Mouse (Mus musculus) gastrocnemius, adult 8-10 months (tissue): ENCODE measurements around the gene Thsd7a. TPM values are rescaled to one million over a fixed set of nuclear protein-coding genes. Genes with fewer than 3 reads are reported as not detected.
A peak's percentile ranks its signal among the peaks of the same experiment; 100 is the strongest.

Source experiments
- DNase-seq, 2 experiments: peaks; one replicate each; pipeline ENCODE4 v3.0.0; 2022; ENCODE audit warnings: low spot score in 2 of 2
- total RNA-seq, 4 experiments: library from RNA; stranded (reverse); gene quantifications; 2 replicates each; pipeline ENCODE4 v1.2.4; 2022

Gene Thsd7a
- total RNA-seq, 4 experiments from 2014 or later = 1.4 to 3.4 (median 1.9) TPM

GRCm38 (mm10) chr6:12506877-12507276 is 242.3 kb downstream of the Thsd7a start:
- no peak for DNase-seq

GRCm38 (mm10) chr6:12503867-12504266 is 245.3 kb downstream of the Thsd7a start:
- DNase-seq = no peak

- DNase-seq = no peak
Observed at GRCm38 (mm10) chr6:12500888-12501287, 248.3 kb downstream of the Thsd7a start.

GRCm38 (mm10) chr6:12499866-12500265 is 249.3 kb downstream of the Thsd7a start:
- DNase-seq = no peak

- no peak for DNase-seq
Observed at GRCm38 (mm10) chr6:12493571-12493970, 255.6 kb downstream of the Thsd7a start.

GRCm38 (mm10) chr6:12488882-12489281 is 260.3 kb downstream of the Thsd7a start:
- DNase-seq = no peak

GRCm38 (mm10) chr6:12481527-12482163 is 267.6 kb downstream of the Thsd7a start:
- no peak for DNase-seq

- DNase-seq = no peak
Observed at GRCm38 (mm10) chr6:12478359-12478758, 270.9 kb downstream of the Thsd7a start.

GRCm38 (mm10) chr6:12470935-12471334 is 278.3 kb downstream of the Thsd7a start:
- DNase-seq = peak in 1 of 2 experiments; percentile 12

- no peak for DNase-seq
Observed at GRCm38 (mm10) chr6:12467339-12468124, 281.7 kb downstream of the Thsd7a start.

GRCm38 (mm10) chr6:12458841-12459240 is 290.4 kb downstream of the Thsd7a start:
- DNase-seq = no peak

- DNase-seq = no peak
Observed at GRCm38 (mm10) chr6:12457451-12457850, 291.8 kb downstream of the Thsd7a start.

- DNase-seq = no peak
Observed at GRCm38 (mm10) chr6:12454876-12455485, 294.2 kb downstream of the Thsd7a start.

GRCm38 (mm10) chr6:12454132-12454531 is 295.1 kb downstream of the Thsd7a start:
- no peak for DNase-seq

- DNase-seq = no peak
Observed at GRCm38 (mm10) chr6:12448851-12449250, 300.4 kb downstream of the Thsd7a start.

GRCm38 (mm10) chr6:12445486-12445885 is 303.7 kb downstream of the Thsd7a start:
- no peak for DNase-seq

GRCm38 (mm10) chr6:12439561-12439960 is 309.6 kb downstream of the Thsd7a start:
- DNase-seq = no peak

GRCm38 (mm10) chr6:12419070-12419469 is 330.1 kb downstream of the Thsd7a start:
- no peak for DNase-seq

GRCm38 (mm10) chr6:12416976-12417375 is 332.2 kb downstream of the Thsd7a start:
- DNase-seq = no peak

GRCm38 (mm10) chr6:12404441-12404840 is 344.8 kb downstream of the Thsd7a start:
- no peak for DNase-seq

GRCm38 (mm10) chr6:12402996-12403395 is 346.2 kb downstream of the Thsd7a start:
- no peak for DNase-seq

- DNase-seq = no peak
Observed at GRCm38 (mm10) chr6:12397776-12398522, 351.3 kb downstream of the Thsd7a start.
